Mouse (Mus musculus) megakaryocyte, embryonic 14.5 days (primary cell): Measurements from ENCODE around the gene Slc7a5.

ENCODE experiments used
- FLI1 ChIP-seq: IDR thresholded peaks from 2 replicates; pipeline ENCODE4 v1.6.1; 2012; ENCODE audit warnings: low read length, inconsistent platforms, mixed read lengths
- GATA1 ChIP-seq: IDR thresholded peaks from 3 replicates; pipeline ENCODE4 v1.6.1; 2012; ENCODE audit warnings: mixed read lengths, low read length, inconsistent platforms, borderline replicate concordance

DNA sequence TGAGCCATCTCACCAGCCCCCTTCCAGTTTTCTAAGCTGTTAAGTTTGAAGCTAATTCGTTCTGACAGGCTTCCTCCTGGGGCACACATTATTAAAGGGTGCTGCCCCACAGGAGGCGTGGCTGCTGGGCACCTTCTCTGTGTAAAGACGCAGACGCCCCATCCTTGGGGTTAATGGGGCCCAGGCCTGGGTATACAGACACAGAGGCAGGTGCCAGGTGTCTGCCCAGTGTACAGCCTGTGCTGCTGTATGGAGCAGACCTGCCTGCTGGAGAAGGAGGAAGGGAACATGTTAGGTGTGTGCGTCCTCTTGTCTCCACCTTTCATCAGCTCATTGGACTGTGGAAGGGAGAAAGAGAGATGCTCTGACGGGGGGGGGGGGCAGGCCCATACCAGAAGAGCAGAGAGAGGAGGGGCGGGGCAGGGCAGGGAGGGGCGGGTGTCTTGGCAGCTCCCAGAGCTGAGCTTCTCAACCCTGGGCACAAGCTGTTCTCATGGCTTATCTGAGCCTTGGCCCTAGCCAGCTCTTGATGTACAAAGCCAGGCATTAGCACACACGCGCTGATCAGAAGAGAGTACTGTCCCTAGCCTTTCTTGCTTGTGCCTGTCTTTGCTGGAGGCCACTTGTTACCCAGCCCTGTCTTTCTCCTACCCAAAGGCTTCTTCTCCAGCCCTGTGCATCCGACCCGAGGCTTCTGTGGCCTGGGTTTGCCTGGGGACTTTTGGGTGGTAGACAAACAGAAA, 45.5 kb downstream of the Slc7a5 start:
- TF ChIP-seq GATA1 (no peak), FLI1 (no peak)
